Mouse (Mus musculus): ENCODE measurements around the gene Rdh13.

- TF ChIP-seq CTCF (IDR thresholded peaks at IDR 0.05; ENCODE audit: low read depth, low read length) = peak; percentile 68; the same call in 1 of the 2 replicates
- no peak for TF ChIP-seq POLR2A (IDR thresholded peaks at IDR 0.05; ENCODE audit: borderline replicate concordance, low read depth, low read length)
These were observed 13.9 kb downstream of the Rdh13 start for GRCm38 (mm10) chr7:4431548-4431947.

Measured in bone marrow macrophage, adult 2 months (primary cell).